Mouse (Mus musculus) heart, embryonic 15.5 days (tissue): ENCODE results near the gene Mmp28. TPM values are rescaled to one million over a fixed set of nuclear protein-coding genes. Genes with fewer than 3 reads are reported as not detected.

Experiments used
- ATAC-seq: fragments of 200-750 bp; cut with Nextera tagmentation; replicated peaks from 2 replicates; pipeline ENCODE4 v1.8.0; 2017; ENCODE audit warnings: low read depth, moderate TSS enrichment; ENCODE audit not compliant: insufficient number of reproducible peaks, insufficient read depth, low FRiP score
- H3K27ac ChIP-seq: fragments of 300-500 bp; sonication (generic); 2 replicates; pipeline ENCODE4 v1.5.1; 2015; ENCODE audit warnings: mild to moderate bottlenecking, inconsistent platforms
- H3K27me3 ChIP-seq: fragments of 300-500 bp; sonication (generic); 2 replicates; pipeline ENCODE4 v1.6.1; 2015; ENCODE audit warnings: inconsistent platforms
- H3K36me3 ChIP-seq: fragments of 300-500 bp; sonication (generic); 2 replicates; pipeline ENCODE4 v1.6.1; 2015; ENCODE audit warnings: mild to moderate bottlenecking, inconsistent platforms
- H3K4me1 ChIP-seq: fragments of 300-500 bp; sonication (generic); replicated peaks from 2 replicates; pipeline ENCODE4 v1.6.1; 2015; ENCODE audit warnings: inconsistent platforms
- H3K4me2 ChIP-seq: fragments of 300-500 bp; sonication (generic); 2 replicates; pipeline ENCODE4 v1.6.1; 2015; ENCODE audit warnings: inconsistent platforms, mild to moderate bottlenecking, moderate library complexity
- H3K4me3 ChIP-seq: fragments of 300-500 bp; sonication (generic); 2 replicates; pipeline ENCODE4 v1.5.1; 2015; ENCODE audit warnings: mild to moderate bottlenecking, inconsistent platforms
- H3K9ac ChIP-seq: fragments of 300-500 bp; sonication (generic); 2 replicates; pipeline ENCODE4 v1.6.1; 2015; ENCODE audit warnings: mild to moderate bottlenecking, inconsistent platforms
- H3K9me3 ChIP-seq: fragments of 300-500 bp; sonication (generic); replicated peaks from 2 replicates; pipeline ENCODE4 v1.6.1; 2016; ENCODE audit warnings: inconsistent platforms
- WGBS: fragments of 180-500 bp; shearing (Covaris S2); methylation state at CpG from one replicate; pipeline ENCODE4 v1.1.7; 2015; ENCODE audit warnings: mixed read lengths; 5-methylcytosine and 5-hydroxymethylcytosine counted together
- polyA plus RNA-seq: library from polyadenylated mRNA; unstranded; fragments of >200 nt; fragmentation: Nextera tagmentation; extraction: Ambion mirVana; gene quantifications from 2 replicates; pipeline ENCODE4 v1.2.1, GENCODE M21; 2015

The Mmp28 gene
- polyA plus RNA-seq, 1 experiment from 2014 or later, result 3.8 TPM

- ATAC-seq, result no peak
- Histone ChIP-seq H3K27me3 (no peaks in the 10 kb centered on the region), H3K36me3 (peaks cover 23% of the 10 kb centered on the region), H3K4me3 (no peak overlapping the region), H3K27ac (no peak overlapping the region), H3K9me3 (no peaks in the 10 kb centered on the region), H3K9ac (no peak overlapping the region), H3K4me2 (no peak overlapping the region), H3K4me1 (peaks cover 13% of the 10 kb centered on the region; the same call in 1 of the 2 replicates)
- WGBS, result 63% methylated on average over 7 of the region's 7 CpGs
Measured at GRCm38 (mm10) chr11:83403787-83404186, 59.1 kb downstream of the Mmp28 start.

- no peak overlapping the region for H3K9ac ChIP-seq
- no peaks in the 10 kb centered on the region for H3K9me3 ChIP-seq
- H3K4me3 ChIP-seq, result no peak overlapping the region
- no peak overlapping the region for H3K27ac ChIP-seq
- ATAC-seq, result no peak
- WGBS, result 71% methylated on average over 5 of the region's 5 CpGs
- H3K4me1 ChIP-seq, result peaks cover 15% of the 10 kb centered on the region
- peaks cover 26% of the 10 kb centered on the region for H3K36me3 ChIP-seq
- H3K4me2 ChIP-seq, result no peak overlapping the region
- no peaks in the 10 kb centered on the region for H3K27me3 ChIP-seq
Measured at GRCm38 (mm10) chr11:83398724-83399123, 64.1 kb downstream of the Mmp28 start.

DNA sequence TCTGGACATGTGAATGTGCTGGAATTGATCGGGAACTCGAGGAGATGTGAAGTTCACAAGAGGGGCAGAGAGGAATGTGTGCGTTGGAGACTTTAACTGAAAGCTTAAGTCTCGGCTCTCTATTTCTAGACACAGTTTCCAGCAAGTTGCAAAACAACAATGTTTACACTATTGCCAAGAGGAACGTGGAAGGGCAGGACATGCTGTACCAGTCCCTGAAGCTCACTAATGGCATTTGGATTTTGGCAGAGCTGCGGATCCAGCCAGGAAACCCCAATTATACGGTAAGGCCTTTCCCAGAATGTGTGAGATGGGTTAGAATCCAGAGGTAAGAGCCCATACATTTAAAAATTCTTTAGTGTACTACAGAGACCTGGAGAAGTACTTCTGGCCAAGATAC is 65.2 kb downstream of the Mmp28 start:
- peaks cover 20% of the 10 kb centered on the region for H3K4me1 ChIP-seq
- no peaks in the 10 kb centered on the region for H3K27me3 ChIP-seq
- no peak overlapping the region for H3K9ac ChIP-seq
- 83% methylated on average over 7 of the region's 7 CpGs for WGBS
- H3K4me3 ChIP-seq, result no peak overlapping the region
- no peaks in the 10 kb centered on the region for H3K9me3 ChIP-seq
- H3K27ac ChIP-seq, result no peak overlapping the region
- H3K4me2 ChIP-seq, result no peak overlapping the region
- H3K36me3 ChIP-seq, result peaks cover 18% of the 10 kb centered on the region
- ATAC-seq, result no peak

GRCm38 (mm10) chr11:83394802-83395439 is 68.0 kb downstream of the Mmp28 start:
- H3K36me3 ChIP-seq, result peaks cover 19% of the 10 kb centered on the region
- H3K27me3 ChIP-seq, result no peaks in the 10 kb centered on the region
- ATAC-seq, result no peak
- peak overlapping the region; percentile 29; the same call in 1 of the 2 replicates for H3K27ac ChIP-seq
- H3K4me2 ChIP-seq, result 0 out of 2 replicates have a peak overlapping the region, but pooled peaks have one; percentile 7
- no peaks in the 10 kb centered on the region for H3K9me3 ChIP-seq
- no peak overlapping the region for H3K9ac ChIP-seq
- no peak overlapping the region for H3K4me3 ChIP-seq
- WGBS, result 32% methylated on average over 6 of the region's 6 CpGs
- peaks cover 32% of the 10 kb centered on the region for H3K4me1 ChIP-seq

GRCm38 (mm10) chr11:83393062-83393461 is 69.8 kb downstream of the Mmp28 start:
- no peak overlapping the region for H3K9ac ChIP-seq
- peak overlapping the region; percentile 44 for H3K4me2 ChIP-seq
- H3K27ac ChIP-seq, result peak overlapping the region; percentile 89
- H3K9me3 ChIP-seq, result no peaks in the 10 kb centered on the region
- 34% methylated on average over 4 of the region's 4 CpGs for WGBS
- peaks cover 32% of the 10 kb centered on the region for H3K4me1 ChIP-seq
- ATAC-seq, result peak; percentile 69; the same call in 1 of the 2 replicates
- H3K4me3 ChIP-seq, result no peak overlapping the region
- peaks cover 12% of the 10 kb centered on the region; the same call in 1 of the 2 replicates for H3K36me3 ChIP-seq
- no peaks in the 10 kb centered on the region for H3K27me3 ChIP-seq

Other genes with a start within 250 kb of the Mmp28 start
- 0.20 and 0.41 TPM in 2 replicates for gene Slfn14, start 176.3 kb downstream of the Mmp28 start, polyA plus RNA-seq
- gene Ap2b1, start 164.0 kb downstream of the Mmp28 start, polyA plus RNA-seq, result 32.1 and 39.5 TPM in 2 replicates
- 7.9 and 8.9 TPM in 2 replicates for gene Pex12, start 160.5 kb downstream of the Mmp28 start, polyA plus RNA-seq
- 8.1 and 9.7 TPM in 2 replicates for gene Rasl10b, start 53.9 kb downstream of the Mmp28 start, polyA plus RNA-seq
- gene Gas2l2, start 33.6 kb downstream of the Mmp28 start, polyA plus RNA-seq, result 0.11 and 0.13 TPM in 2 replicates
- 0.82 and 1.4 TPM in 2 replicates for gene 1700020L24Rik, start 25.4 kb downstream of the Mmp28 start, polyA plus RNA-seq
- gene Taf15, start 10.0 kb upstream of the Mmp28 start, polyA plus RNA-seq, result 8.8 and 10.5 TPM in 2 replicates
- gene Heatr9, start 59.1 kb upstream of the Mmp28 start, polyA plus RNA-seq, result 0.09 TPM in 1 of 2 replicates, not detected in the other
- 0.52 and 1.7 TPM in 2 replicates for gene Ccl5, start 67.4 kb upstream of the Mmp28 start, polyA plus RNA-seq
- 3.0 and 7.0 TPM in 2 replicates for gene Ccl9, start 115.6 kb upstream of the Mmp28 start, polyA plus RNA-seq
- 5.5 and 5.9 TPM in 2 replicates for gene Ccl6, start 130.0 kb upstream of the Mmp28 start, polyA plus RNA-seq
- gene Rpl9-ps1, start 182.6 kb upstream of the Mmp28 start, polyA plus RNA-seq, result not detected in 2 replicates
- gene Ccl3, start 186.3 kb upstream of the Mmp28 start, polyA plus RNA-seq, result 1.0 and 1.1 TPM in 2 replicates
- gene Ccl4, start 199.5 kb upstream of the Mmp28 start, polyA plus RNA-seq, result 1.1 and 1.3 TPM in 2 replicates
- 1.4 and 2.2 TPM in 2 replicates for gene Wfdc17, start 240.9 kb upstream of the Mmp28 start, polyA plus RNA-seq
- gene Wfdc18, start 245.9 kb upstream of the Mmp28 start, polyA plus RNA-seq, result 6.5 and 6.9 TPM in 2 replicates